Mouse (Mus musculus): ENCODE measurements around the gene Igsf6.
"Not testable (repeated sequence)": the region's sequence is repeated elsewhere in the genome, so short reads cannot be mapped to it uniquely, and the experiment has no call there.

Gene Igsf6

DNA sequence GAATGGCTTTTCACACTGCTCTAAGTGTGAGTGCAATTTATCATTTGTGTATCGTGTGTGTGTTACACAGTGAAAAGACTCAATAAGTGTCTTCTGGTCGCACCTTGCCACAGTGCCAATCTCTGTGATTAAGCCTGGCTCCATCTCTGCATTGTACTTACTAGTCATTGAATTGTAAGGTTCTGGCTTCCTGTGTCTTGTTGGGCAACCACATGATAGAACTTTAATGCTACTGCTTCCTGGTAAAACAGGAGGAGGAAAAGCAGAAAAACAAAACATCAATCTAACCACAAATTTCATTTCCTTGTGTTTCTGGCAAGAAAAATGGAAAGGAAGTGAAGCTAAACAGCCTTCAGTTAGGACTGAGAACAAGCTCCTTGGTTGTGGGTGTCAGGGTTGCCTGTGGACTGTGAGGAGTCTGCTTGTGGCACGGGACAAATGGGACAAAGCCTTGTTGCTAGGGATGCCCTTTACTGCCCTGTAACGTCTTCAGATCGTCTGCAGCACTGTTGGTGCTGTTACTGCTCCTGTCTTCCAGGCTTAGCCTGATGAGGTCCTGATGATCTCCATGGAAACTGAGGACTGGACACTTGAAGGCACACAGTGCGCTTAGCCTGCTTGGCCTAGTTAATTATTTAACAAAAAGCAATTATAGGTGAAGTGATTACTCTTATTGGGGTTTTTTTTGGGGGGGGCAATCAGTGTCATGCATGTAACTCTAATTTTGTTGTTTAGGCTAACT, 14.7 kb downstream of the Igsf6 start:
- in situ Hi-C loops (cut with MboI, MseI): loop anchor here in 1 of 2 experiments (10.0 kb wide), 1 partner anchor 215 kb away; the partner anchor contains the start of gene Eef2k

DNA sequence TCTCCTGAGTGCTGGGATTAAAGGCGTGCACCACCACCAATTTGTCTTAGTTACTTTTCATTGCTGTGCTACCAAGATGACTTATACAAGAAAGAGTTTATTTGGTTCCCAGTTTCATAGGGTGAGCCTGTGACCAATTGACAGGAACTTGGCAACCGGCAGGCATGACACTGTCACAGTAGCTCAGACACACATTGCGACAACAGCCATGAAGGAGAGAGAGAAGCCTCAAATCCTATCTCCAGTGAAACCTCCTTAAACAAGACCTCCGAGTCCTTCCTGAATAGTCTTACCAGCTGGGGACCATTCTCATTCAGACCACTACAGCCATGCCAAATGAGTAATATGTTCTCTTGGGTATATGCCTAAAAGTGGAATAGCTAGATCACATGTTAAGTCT, 21.3 kb downstream of the Igsf6 start:
- in situ Hi-C loops (cut with MboI, MseI): no loop called here

DNA sequence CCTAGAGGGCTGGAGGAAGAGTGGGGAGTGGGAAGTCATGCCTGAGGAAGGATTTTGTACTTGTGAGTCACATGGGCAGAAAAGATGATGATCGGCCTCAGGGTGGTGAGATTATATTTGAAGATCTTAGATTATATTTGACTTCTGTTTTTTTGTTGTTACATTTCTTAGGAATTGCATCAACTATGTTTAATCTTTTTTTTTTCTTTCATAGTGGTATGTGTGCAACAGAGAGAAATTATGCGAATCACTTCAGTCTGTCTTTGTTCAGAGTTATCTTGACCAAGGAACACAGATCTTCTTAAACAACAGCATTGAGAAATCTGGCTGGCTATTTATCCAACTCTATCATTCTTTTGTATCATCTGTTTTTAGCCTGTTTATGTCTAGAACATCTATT, 26.7 kb downstream of the Igsf6 start:
- in situ Hi-C loops (cut with MboI, MseI): no loop called here

DNA sequence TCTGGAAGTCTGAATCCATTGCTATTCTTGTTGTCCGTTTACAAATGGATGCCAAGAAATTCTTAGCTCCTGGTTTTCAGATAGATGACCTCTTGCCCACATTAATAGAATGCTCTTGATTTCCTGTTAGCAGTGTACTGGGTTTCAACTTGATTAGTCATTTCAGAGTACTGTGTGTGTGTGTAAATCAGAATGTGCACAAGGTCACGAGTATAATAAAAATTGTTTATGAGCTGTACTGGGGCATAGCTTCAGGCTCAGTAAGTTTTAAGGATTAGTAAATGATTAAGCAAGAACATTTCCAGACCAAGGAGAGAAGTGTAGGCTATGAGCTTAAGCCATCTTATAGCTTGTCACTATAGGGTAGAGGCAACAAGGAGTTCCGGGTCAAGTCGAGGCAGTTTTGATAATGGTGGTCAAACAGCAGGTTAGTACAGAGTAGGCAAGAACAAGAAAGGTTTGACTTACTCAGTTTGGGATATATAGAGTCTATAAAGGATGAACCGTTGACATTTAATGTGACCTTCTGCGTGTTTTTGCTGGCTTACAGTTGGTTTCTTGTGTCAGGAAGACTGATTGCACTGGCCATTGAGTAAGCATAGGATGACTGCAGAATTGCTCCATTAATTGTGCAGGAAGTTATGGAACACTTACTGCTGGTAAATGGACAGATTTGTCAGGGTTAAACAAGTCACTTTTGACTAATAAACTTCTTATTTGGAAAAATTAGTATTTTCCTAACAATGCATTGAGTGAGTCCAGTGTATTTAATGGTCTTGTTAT, 28.5 kb downstream of the Igsf6 start:
- in situ Hi-C loops (cut with MboI, MseI): no loop called here

DNA sequence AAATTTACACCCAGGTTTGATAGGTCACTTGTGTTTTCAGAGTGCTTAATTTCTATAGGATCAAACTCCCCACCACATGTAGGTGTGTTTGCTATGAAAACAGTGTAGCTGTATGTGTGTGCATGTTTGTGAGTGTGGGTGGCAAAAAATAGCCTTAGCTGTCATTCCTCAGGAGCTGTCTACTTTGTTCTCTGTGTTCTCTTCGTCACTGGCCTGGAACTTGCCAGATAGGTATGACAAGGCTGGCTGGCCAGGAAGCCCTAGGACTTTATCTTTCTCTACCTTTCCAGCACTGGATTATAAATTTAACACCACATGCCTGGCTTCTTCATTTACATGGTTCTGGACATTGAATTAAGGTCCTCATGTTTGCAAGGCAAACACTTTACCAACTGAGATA, 30.1 kb downstream of the Igsf6 start:
- in situ Hi-C loops (cut with MboI, MseI): no loop called here

DNA sequence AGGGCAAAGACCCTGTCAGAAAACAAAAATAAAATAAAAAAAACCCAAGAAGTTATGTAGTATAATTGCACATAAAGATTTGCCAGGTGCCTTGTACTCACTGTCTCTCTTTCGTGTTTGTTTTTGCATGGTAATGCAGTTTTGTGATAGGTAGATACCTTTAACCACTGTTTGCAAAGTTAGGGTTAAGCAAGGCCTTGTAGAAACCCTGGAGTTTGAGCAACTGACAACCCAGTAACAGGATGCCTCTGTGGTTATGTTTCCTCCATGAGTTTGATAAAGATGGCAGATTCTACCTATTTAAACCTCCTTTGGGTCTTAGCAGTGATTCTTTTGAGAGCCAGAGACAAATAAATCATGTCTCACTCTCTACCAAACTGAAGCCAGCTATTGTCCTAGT, 30.9 kb downstream of the Igsf6 start:
- in situ Hi-C loops (cut with MboI, MseI): no loop called here

DNA sequence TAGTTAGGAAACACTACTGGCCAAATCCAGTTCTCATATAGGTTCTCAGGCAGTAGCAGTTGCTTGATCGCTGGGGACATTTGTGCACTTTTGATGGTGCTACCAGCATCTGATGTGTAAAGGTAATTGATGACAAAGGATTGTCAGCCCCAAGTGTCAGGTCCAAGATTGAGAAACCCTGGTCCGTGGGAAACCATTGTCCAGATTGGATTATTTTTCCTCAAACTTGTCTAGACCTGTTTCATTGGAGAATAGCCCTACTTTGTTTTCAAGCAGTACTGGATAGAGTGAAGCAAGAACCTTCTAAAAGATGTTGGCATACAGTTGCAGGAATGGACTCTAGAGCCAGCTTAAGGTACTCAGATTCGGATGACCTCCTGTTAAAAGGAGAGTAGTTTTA, 31.4 kb downstream of the Igsf6 start:
- in situ Hi-C loops (cut with MboI, MseI): no loop called here

DNA sequence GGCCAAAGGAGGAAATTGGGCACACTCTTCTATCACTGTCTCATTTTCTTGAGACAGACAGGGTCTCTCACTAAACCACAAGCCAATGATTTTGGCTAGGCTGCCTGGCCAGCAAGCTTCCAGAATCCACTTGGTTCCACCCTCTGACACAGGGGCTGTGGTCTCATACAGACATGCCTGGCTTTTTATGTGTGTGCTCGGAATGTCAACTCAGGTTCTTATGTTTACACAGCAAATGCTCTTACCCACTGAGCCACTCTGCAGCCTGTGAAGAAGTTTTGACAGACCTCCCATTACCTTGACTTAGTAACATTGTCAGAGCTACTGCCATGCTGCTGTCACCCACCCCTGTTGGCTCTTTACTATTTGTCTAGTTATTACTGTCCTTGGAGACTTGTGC, 32.4 kb downstream of the Igsf6 start:
- in situ Hi-C loops (cut with MboI, MseI): no loop called here

DNA sequence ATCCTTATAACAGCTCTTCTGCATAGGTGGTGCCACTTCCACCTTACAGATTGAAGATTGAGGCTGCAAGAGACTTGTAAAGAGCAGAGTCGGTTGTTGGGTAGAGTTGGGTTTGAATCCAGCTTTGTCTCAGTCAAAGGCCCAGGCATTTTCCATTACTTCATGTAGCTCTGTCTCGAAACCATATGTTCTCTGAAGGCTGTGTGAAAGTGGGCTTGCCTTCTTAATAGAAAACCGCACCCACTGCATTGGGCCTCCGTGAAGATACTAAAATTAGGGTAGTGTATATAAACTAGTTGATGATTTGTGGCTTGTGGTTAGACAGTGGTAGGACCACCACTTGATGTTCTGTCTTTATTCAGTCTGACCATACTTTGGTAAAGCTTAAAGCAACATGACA, 33.8 kb downstream of the Igsf6 start:
- in situ Hi-C loops (cut with MboI, MseI): no loop called here

DNA sequence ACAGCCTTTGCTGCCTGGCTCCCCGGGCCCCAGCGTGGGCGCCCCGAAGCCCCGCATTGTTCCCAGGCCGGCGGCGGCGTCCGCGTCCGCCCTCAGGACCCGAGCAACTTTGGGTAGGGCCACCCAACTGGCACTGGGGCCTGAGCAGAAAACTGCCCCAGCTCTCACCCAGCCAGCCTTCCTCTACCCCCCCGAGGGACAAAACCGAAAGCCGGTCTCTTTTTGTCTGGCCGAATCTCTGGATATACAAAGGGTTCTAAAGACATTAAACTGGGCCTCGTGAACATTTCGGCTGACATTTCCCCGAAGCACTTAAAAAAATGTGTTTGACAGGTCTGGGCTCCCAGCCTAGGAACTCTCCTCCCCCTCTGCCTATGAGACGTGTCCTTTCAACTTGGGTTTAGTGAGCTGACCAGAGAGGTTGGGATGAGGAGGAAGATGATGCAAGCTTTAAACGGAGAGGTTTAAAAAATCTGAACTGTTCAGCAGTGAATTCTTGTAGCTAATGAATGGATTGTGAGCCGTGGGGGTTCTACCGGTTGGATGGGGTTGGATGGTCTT, 39.1 kb downstream of the Igsf6 start:
- in situ Hi-C loops (cut with MboI, MseI): no loop called here

DNA sequence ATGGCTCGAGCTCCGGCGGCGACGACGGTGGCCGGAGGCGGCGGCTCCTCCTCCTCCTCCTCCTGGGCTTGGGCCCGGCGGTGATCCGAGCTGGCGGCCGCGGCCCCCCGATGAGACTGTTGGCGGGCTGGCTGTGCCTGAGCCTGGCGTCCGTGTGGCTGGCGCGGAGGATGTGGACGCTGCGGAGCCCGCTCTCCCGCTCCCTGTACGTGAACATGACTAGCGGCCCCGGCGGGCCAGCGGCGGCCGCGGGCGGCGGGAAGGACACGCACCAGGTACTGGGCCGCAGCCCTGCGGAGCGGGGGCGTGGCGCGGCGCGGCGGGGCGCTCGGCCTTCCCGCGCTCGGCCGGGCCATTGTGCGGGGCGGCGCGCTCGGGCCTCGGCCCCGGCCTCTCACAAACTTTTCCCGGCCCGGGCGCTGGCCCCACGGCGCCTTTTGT, 39.7 kb downstream of the Igsf6 start:
- in situ Hi-C loops (cut with MboI, MseI): no loop called here

DNA sequence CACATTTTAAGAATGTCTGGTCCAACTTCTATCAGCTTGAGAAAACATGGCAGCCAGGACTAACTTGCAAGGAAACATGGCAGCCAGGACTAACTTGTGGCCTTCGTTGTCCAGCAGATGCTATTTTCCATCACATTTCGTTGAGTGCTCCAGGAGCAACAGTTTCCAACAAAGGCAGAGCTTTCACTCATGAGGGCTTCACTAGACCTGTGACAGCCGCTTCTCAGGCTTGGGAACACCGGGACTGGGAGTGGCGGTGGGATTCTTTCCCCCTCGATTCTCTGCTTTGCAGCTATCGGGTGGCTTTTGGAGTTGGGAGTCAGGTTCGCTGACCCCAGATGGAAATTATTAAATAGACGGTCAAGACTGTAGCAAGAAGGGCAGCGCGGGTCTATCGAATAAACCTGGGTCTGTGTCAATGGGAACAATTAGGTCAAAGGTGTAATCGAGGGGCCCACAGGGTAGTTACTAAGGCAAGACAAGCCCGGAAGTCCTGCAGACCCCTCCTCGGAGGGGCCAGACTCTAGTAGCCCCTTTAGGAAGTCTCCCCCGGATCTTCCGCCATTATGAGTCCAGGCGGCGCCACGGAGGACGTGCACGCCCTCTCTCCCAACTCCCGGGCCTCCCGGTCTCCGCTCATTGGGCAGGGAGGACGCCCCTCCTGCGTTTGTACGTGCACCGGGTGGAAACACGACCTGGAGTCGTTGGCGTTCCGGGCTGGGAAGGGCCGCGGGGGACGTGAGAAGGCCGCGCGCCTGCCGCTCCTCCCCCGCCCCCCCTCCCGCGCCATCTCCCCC, 40.3 kb downstream of the Igsf6 start, which contains the start of gene Mettl9:
TSS of gene Mettl9 (plus strand) at position 590 of the 797 bp plus-strand sequence.
- in situ Hi-C loops (cut with MboI, MseI): no loop called here

DNA sequence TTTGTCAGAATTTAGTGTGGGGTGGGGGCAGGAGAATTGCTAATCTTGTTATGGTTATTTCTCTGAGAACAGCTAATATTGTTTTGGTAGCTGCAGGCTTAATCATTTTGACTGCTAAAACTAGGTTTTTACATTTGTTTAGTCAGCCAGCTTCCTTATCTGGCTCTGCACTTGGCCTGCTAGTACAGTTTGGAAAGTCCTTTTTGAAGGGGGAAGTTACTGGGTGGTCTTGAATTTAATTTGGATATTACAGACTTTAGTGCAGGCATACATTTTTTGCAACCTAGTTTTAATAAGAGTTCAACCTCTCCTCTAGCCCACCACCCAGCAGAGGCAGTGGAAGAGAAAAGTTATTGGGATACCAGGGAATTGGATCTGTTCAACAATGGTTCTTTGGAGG, 44.4 kb downstream of the Igsf6 start:
- in situ Hi-C loops (cut with MboI, MseI): not testable (repeated sequence)

DNA sequence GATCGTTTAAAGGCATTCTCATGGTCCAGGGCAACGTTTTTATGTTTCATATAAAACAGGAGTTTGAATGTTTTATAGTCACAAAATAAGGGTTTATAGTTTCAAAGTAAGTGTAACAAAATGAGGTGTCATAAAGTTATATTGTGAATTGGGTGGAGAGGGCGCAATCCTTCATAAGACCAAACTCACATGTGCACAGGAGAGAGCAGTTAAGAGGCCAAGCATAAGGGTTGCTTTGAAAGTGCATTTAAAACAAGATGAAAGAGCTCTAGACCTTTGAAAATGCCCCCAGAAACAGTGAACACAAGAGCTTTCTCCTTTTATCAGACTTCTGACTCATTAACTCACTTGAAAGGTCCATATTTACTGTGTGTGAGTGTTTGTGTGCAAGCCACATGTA, 48.1 kb downstream of the Igsf6 start:
- in situ Hi-C loops (cut with MboI, MseI): no loop called here

DNA sequence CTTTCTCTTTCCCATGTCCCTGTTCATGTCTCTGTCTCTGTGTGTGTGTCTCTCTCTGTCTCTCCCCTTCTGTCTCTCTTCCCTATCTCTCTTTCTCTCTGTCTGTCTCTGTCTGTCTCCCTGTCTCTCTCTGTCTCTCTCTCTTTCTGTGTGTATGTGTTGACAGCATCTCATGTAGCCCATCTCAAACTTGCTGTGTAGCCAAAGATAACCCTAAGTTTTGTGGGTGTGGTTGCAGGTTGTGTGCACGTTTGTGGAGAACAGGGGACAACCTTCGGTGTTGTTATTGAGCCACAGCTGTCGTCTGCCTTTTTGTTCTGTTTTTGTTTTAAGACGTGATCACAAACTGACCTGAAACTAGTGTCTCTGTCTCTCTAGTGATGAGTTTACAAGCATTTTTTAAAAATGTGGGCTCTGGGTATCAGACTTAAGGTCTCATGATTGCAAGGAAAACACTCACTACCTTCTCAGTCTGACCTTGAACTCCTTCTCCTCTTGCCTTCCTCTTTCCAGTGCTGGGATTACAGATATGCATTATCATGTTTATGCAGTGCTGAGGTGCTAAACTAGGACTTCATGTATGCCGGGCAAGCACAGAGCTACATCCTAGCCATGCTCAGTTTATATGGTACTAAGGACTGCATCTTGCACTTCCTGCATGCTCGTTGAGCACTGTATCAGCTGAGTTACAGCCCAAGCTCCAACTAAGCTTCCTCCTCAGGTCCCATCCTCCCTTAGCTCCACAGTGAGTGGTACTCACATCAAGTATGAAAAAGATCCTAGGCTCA, 49.0 kb downstream of the Igsf6 start:
- in situ Hi-C loops (cut with MboI, MseI): no loop called here

DNA sequence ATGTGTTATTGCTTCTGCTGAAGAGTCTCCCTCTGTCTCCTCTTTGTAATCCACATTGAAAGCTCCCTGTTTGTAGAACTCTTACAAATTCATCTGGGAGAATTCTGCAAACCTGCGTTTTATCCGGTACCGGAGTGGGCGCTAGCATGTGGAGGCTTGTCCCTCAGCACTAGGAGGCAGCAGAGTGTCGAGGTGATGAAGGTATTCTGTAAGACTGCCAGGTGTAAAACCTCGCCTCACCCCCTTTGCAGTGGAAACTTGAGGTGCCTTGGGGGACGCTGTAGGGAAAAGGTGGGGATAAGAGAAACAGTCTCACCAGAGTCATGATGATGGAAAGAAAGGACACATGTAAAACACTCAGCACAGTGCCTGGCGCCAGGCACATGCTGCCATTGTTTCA, 54.1 kb downstream of the Igsf6 start:
- in situ Hi-C loops (cut with MboI, MseI): no loop called here

DNA sequence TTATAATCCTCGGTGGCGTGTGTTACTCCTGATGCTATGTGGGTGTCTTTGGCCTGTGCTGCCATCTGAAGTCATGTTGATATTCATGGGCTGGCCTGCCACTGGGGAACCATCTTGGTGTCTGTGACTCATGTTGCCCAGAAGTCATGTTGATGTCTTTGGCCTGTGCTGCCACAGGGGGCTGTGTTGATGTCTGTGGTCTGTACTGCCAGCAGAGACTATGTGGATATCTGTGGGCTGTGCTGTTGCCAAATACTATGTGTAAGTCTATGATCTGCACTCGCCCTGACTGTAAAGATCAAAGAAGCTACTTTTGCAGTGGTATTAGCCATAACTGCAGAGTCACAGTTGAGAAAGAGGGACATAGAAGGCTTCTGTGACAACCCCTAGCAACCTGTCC, 55.6 kb downstream of the Igsf6 start:
- in situ Hi-C loops (cut with MboI, MseI): loop anchor here (5.0 to 10.0 kb wide), 2 partner anchors 69 to 1774 kb away; no protein-coding TSS in a partner anchor

DNA sequence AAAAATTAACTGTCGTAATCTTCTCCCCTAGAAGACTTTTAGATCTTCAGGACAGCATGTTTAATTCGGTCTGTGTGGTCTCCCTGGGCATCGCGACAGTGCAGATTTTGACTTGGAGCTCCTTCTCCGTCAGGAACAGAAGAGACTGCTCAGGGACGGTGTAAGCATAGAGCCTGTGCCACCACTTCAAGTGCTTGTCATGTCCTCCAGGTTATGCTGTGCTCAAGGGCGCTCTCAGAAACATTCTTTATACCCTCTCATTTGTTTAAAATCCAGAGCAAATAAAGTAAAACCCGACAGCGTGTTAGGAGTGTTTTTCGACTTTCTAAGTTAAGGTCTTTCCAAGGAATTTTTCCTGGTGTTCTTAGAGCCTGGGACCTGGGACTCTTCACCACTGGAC, 59.9 kb downstream of the Igsf6 start:
- in situ Hi-C loops (cut with MboI, MseI): loop anchor here in 1 of 2 experiments (10.0 kb wide), 1 partner anchor 1770 kb away; no protein-coding TSS in a partner anchor
